Mouse (Mus musculus) adrenal gland, postnatal 36 days (tissue): ENCODE data around the gene Glis3. TPM values are rescaled to one million over a fixed set of nuclear protein-coding genes. Genes with fewer than 3 reads are reported as not detected.

Experiments used
- DNase-seq, 2 experiments: peaks; one replicate each; pipeline ENCODE4 v3.0.0; 2021; ENCODE audit warnings: mixed read lengths in 1 of 2
- total RNA-seq, 2 experiments: library from RNA; stranded (reverse); gene quantifications; 2 replicates each; pipeline ENCODE4 v1.2.3; 2021

Gene Glis3
- total RNA-seq, 2 experiments from 2014 or later: 10.5 to 12.1 TPM

- DNase-seq: no peak
These were observed 24.7 kb downstream of the Glis3 start for GRCm38 (mm10) chr19:28655166-28655565.

DNA sequence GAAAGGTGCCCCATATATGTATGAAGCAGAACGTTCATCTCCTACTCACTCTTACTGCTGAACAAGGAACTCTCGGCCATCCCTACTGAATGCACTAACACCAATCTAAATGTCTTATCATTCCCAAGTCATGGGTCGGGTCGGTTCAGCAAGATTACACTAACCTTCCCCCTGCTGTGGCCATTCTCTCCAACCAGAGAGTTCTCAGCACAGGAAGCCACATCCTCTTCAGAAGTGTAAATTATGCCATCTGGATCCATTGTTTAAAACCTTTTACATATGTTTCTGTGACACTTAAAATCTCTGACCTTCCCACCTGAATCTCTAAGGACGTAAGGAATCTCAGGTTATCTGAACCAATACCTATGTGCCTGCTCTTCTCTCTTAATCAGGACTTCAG lies 29.0 kb downstream of the Glis3 start:
- no peak for DNase-seq

DNA sequence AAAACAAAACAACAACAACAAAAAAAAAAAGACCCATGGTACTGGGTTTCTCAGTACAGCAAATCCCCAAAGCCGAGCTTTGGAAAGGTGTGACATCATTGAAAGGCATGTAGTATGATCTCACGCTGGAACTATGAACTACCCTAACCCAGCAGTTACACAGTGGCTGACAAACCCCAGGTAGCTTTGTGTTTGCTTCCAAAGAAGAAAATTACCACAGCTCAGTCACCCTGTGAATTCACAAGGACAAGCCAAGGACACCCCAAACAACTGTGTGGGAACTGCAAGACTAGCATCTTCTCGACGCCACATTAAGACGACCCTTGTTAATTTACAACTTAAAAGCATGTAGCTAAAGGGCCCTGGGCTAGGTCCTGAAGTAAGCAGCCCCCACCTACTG lies 30.4 kb downstream of the Glis3 start:
- DNase-seq: no peak

DNA sequence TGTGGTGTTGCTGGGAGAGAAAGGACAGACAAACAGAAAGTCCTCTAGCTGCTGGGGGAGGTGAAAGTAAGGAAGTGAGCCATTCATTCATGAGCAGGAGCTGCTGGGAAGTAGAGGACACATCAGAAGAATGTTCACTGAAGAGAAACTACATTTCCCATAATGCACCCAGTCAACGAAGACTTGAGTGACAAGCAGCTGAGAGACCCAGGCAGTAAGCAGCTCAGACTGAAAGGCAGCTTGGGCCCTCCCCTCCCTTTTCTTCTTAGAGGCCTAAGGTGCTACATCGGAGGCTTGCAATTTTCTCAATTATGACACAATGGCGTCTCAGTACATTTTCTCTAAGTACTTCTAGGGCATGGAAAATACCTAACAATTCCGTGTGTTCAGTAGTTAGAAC lies 31.0 kb downstream of the Glis3 start:
- no peak for DNase-seq

- peak; percentile 27 to 39 for DNase-seq
These were observed 32.5 kb downstream of the Glis3 start for GRCm38 (mm10) chr19:28647424-28647823.

DNA sequence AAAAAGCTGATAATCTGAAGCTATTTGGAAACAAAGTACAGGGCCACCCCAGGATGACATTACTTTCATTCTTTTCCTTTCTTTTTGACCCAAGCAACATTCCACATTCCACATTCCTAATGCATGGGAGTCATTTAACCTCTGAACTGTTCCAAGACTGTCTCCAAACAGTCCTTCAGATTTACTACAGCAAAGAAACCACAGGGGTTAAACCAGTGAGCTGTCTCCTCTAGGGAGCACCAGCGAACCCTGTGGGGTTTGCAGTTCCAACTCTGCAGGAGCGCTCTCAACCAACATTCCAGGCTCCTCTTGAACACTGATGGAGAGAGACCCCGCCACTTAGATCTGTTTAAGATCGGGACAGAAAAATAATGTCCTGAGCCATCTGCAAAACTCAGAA lies 33.6 kb downstream of the Glis3 start:
- DNase-seq: no peak

- no peak for DNase-seq
These were observed 39.0 kb downstream of the Glis3 start for GRCm38 (mm10) chr19:28640861-28641381.

- no peak for DNase-seq
These were observed 43.8 kb downstream of the Glis3 start for GRCm38 (mm10) chr19:28635991-28636553.

GRCm38 (mm10) chr19:28634986-28635385 lies 44.9 kb downstream of the Glis3 start:
- no peak for DNase-seq

GRCm38 (mm10) chr19:28628416-28628815 lies 51.5 kb downstream of the Glis3 start:
- peak in 1 of 2 experiments; percentile 11 for DNase-seq

GRCm38 (mm10) chr19:28626189-28626588 lies 53.7 kb downstream of the Glis3 start:
- no peak for DNase-seq

DNA sequence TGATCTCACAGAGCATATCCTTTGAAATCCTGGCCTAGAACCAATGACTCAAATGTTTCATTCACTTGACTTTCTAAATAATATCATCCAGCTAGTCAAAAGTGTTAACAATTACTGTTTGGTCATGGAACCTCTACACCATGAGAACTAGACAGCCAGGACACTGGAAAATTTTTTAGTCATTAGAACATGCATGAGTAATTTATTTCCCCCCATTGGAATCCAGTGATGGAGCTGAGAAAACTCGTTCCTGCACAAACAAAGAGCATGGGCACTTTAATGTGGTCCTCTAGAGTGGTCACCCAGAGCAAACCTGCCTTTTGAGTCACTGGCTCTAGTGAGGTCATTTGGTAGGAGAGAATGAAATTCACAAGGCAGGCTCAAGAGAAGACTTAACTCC lies 55.3 kb downstream of the Glis3 start:
- DNase-seq: no peak

- peak; percentile 88 to 89 for DNase-seq
These were observed 56.2 kb downstream of the Glis3 start for GRCm38 (mm10) chr19:28623726-28624125.

DNA sequence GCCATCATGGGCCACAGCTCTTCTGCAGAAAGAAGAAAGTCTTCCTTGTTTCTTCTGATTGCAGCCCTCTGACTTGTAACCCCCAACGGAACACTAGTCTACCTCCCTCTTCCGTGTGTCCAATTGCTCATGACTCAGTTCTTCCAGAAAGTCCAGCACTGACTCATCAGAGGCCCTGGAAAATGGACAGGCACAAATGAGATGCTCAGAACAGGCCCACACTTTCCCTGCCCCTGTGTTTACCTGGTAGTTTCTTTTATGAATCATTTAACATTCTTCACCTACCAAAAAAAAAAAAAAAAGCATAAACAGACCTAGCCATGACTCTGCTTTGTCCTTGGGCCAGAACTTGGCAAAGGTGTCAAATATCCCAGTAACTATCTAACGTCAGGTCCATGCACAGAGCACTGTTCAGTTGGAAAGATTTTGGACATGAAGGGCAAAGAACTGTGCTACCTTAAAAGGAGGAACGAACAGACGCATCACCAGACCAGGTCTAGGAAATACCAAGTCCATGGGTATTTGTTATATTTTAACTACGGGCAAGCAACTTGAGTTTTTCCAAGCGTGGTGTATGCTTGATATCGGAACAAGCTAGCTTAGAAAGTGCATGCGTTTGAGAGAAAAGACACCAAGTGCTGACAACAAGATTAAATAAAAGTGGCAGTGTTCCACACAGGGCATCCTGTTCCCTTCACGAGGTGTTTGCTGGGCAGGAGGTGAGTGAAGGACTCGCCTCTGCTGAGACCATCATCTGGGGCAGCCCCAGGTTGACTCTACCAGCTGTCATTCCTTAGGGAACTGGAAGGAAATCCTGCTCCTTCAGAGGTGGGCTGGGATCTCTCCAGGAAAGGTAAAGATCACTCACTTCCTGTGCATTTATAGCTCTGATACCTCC lies 58.0 kb downstream of the Glis3 start:
- peak; percentile 55 to 56 for DNase-seq

GRCm38 (mm10) chr19:28617736-28618135 lies 62.1 kb downstream of the Glis3 start:
- DNase-seq: no peak

DNA sequence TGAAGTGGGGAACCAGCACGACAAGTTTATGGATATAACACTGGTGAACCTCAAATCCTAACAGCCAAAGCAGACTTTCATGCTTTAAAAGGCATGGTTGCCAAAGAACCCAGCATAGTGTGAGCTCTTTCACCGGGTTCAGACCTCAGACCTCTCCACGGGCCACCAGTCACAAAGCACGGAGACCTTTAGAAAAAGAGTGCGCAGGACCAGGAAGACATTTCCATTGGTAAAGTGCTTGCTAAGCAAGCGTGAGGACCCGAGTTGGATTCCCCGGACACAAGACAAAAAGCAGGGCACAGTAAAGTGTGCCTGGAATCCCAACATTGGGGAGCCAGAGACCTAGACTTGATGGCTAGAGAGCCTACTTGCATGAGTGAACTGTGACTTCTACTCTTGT lies 62.7 kb downstream of the Glis3 start:
- DNase-seq: no peak

DNA sequence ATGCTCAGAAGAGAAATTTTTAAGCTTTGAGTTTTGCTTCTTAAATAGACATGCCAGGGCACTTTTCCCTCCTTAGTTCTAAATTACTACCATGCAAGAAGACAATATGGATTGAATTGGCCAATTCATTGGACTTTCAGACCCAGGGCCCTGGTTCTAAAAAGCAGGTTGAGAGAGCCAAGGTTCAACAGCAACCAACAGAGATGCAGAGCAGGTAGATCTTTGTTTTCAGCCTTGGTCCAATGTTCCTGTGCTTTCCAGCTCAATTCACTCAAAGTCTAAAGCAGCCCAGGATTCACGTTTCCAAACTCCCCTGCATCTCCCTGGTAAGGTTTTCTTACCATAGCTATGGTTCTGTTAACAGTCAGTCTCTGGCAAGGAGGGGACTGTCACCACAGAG lies 63.4 kb downstream of the Glis3 start:
- DNase-seq: no peak

DNA sequence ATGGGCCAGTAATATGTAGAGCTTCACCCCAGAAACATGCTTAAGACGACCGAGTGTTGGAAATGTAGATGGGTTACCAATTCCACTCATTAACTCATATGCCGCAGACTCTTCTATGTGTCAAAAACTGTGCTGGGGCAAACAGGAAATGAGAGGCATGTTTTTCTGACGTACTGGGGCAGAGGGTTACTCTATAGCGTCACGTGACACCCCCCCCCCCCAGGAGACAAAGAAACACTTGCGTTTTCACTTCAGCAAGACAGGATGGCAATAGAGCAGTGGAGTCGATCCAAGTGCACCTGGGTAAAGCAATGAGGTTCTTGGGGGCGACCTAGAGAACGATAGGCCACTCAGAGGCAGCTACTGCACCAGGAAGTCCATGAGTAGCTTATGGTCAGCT lies 67.6 kb downstream of the Glis3 start:
- DNase-seq: no peak

DNA sequence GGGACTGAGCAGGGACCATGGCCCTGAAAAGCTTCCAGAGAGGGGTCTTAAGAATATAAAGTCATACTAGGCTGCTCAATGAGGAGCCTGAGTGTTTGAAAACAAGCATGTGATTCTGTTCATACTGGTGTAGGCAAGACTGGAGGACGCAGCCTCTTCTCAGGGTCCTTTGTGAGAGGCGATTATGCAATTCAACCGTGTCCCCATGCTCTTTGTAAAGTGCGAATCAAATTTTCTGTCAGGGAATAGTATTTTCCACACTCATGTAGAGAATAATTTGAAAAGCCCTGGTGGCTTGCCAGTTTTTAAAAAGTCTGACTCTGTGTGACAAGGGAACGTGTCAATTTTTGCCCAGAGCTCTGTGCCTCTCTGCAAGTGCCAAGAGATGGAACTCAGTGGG lies 71.1 kb downstream of the Glis3 start:
- DNase-seq: no peak

DNA sequence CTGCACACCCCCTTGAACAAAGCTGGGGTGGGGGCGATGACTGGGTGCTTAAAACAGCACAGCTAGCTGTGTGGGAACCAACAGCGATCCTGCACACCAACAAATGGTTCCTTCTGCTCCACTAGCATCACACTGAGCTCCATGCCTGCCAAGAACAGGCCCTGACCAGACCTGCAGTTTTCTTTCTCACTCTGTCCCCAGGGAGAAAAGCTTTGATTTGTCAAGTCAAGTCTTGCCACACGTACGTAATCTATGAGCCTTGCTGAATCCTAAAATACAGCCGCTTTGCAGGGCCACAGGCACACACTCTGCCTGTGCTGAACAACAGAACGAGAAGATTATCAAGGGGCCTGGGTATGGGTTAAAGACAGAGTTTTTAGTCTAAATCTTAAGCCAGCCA lies 71.6 kb downstream of the Glis3 start:
- no peak for DNase-seq

DNA sequence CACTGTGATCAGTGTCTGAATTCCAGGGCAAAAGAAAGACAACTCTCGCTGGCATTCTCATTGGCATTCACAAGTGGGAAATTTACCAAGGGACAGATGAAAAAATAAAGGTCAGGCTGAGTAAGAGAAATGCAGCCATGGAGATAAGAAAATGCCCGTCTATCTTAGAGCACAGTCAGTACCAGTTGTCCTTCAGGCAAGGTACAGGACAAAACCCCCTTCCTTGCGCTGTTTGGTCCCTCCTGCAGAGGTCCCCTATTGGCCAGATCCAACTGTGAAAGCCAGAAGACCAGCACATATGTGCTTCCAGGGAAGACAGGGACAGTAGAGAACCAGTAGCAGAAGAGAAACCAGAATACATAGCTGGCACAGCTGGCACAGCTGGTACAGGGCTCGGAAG lies 79.0 kb downstream of the Glis3 start:
- peak; percentile 40 to 60 for DNase-seq

DNA sequence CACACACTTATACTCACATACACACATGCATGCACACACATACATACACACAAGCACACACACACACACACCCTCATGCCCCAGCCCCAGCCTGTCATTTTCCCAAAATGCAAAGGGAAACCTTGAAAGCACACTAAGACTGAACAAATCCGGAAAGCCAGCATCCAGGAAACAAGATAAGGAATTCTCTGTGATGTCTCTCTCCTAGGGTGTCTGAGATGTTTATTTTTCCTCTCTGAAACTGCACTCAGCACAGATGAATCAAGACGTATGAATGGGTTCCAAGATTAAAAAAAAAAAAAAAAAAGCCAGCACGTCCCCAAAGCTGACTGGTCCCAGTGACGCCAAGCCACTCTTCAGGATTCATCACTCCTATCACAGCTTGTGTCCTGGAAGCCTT lies 85.7 kb downstream of the Glis3 start:
- DNase-seq: peak in 1 of 2 experiments; percentile 8

DNA sequence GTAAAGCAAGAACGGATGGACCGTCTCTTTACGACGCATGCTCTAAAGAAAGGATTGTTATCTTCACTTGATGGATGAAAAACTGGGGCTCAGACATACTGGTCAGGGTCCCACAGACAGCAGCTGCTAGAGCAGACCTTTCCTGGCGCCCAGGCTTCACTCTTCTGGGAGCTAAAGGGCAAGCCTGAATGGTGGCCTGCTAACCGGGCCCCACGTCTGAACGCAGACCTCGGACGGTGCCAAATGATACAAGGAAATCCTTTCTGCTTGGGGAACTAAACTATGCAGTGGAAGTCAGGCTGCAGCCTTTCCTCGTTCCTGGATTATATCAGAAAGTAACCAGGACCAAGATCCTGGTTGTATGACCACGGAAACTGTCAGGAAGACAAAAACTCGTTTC lies 86.9 kb downstream of the Glis3 start:
- no peak for DNase-seq
